Mouse (Mus musculus): ENCODE measurements around the gene Ptbp3. TPM values are rescaled to one million over a fixed set of nuclear protein-coding genes. Genes with fewer than 3 reads are reported as not detected.

The Ptbp3 gene
- polyA plus RNA-seq, 1 experiment, result 10.9 TPM

DNA sequence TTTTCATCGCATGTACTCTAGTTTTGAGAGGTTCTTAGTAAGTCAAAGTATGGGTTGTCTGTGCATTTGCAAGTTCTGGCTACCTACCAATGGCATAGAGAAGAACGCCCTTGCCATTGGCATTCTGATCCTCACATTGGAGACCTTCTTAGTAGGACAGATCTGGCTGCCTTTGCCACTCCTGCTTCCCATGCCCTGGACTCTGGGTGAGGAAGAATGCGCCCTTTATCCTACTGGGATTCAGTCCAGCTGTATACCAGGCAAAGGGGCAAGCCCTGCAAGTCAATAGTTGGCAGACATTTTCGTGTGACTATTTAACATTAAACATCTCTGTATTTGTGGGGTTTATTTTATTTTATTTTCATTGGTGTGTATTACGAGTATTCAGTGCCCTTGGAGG, 35.9 kb upstream of the Ptbp3 start:
- Histone ChIP-seq H3K79me3 (ENCODE audit: low read depth) (no peaks in the 10 kb centered on the region), H3K4me3 (ENCODE audit: insufficient read depth, poor library complexity, severe bottlenecking) (no peak overlapping the region), H3ac (ENCODE audit: control insufficient read depth, insufficient read length, low read depth) (no peak overlapping the region), H3K36me3 (ENCODE audit: control insufficient read depth, insufficient read depth) (no peaks in the 10 kb centered on the region), H3K27me3 (ENCODE audit: control insufficient read depth, insufficient read depth, insufficient read length) (no peaks in the 10 kb centered on the region), H3K79me2 (ENCODE audit: control insufficient read depth, insufficient read depth) (no peaks in the 10 kb centered on the region)
- TF ChIP-seq FOSL1 (IDR thresholded peaks at IDR 0.05; ENCODE audit: insufficient read depth, low read length, poor library complexity, severe bottlenecking), result no peak
- TF ChIP-seq CTCF (IDR thresholded peaks at IDR 0.05; ENCODE audit: control insufficient read depth, insufficient read depth, insufficient read length), result no peak
- TF ChIP-seq MYOD1 (IDR thresholded peaks at IDR 0.05; ENCODE audit: control insufficient read depth, insufficient read length, low read depth), result no peak
- TF ChIP-seq MYOG (IDR thresholded peaks at IDR 0.05; ENCODE audit: control insufficient read depth, extremely low read depth, insufficient read length), result no peak
- TF ChIP-seq USF1 (IDR thresholded peaks at IDR 0.05; ENCODE audit: low read depth), result no peak
- TF ChIP-seq CEBPB (IDR thresholded peaks at IDR 0.05; ENCODE audit: low read depth), result no peak
- TF ChIP-seq MAX (IDR thresholded peaks at IDR 0.05), result no peak

- H3ac ChIP-seq (ENCODE audit: control insufficient read depth, insufficient read length, low read depth), result no peak overlapping the region
- no peaks in the 10 kb centered on the region for H3K79me2 ChIP-seq (ENCODE audit: control insufficient read depth, insufficient read depth)
- TF ChIP-seq MYOG (IDR thresholded peaks at IDR 0.05; ENCODE audit: control insufficient read depth, extremely low read depth, insufficient read length), result no peak
- no peak for TF ChIP-seq USF1 (IDR thresholded peaks at IDR 0.05; ENCODE audit: low read depth)
- TF ChIP-seq MYOD1 (IDR thresholded peaks at IDR 0.05; ENCODE audit: control insufficient read depth, insufficient read length, low read depth), result no peak
- TF ChIP-seq CEBPB (IDR thresholded peaks at IDR 0.05; ENCODE audit: low read depth), result no peak
- no peak for TF ChIP-seq CTCF (IDR thresholded peaks at IDR 0.05; ENCODE audit: control insufficient read depth, insufficient read depth, insufficient read length)
- no peak for TF ChIP-seq MAX (IDR thresholded peaks at IDR 0.05)
- no peak for TF ChIP-seq FOSL1 (IDR thresholded peaks at IDR 0.05; ENCODE audit: insufficient read depth, low read length, poor library complexity, severe bottlenecking)
- H3K27me3 ChIP-seq (ENCODE audit: control insufficient read depth, insufficient read depth, insufficient read length), result no peaks in the 10 kb centered on the region
- H3K36me3 ChIP-seq (ENCODE audit: control insufficient read depth, insufficient read depth), result no peaks in the 10 kb centered on the region
- no peaks in the 10 kb centered on the region for H3K79me3 ChIP-seq (ENCODE audit: low read depth)
- H3K4me3 ChIP-seq (ENCODE audit: insufficient read depth, poor library complexity, severe bottlenecking), result peak overlapping the region; percentile 57
Measured at GRCm38 (mm10) chr4:59582186-59582585, 33.0 kb upstream of the Ptbp3 start.

- H3K79me3 ChIP-seq (ENCODE audit: low read depth), result no peaks in the 10 kb centered on the region
- no peaks in the 10 kb centered on the region for H3K27me3 ChIP-seq (ENCODE audit: control insufficient read depth, insufficient read depth, insufficient read length)
- H3K79me2 ChIP-seq (ENCODE audit: control insufficient read depth, insufficient read depth), result no peaks in the 10 kb centered on the region
- H3K4me3 ChIP-seq (ENCODE audit: insufficient read depth, poor library complexity, severe bottlenecking), result peak within 1 kb of the TSS; percentile 57
- TF ChIP-seq USF1 (IDR thresholded peaks at IDR 0.05; ENCODE audit: low read depth), result no peak
- no peak for TF ChIP-seq CTCF (IDR thresholded peaks at IDR 0.05; ENCODE audit: control insufficient read depth, insufficient read depth, insufficient read length)
- no peak for TF ChIP-seq MYOG (IDR thresholded peaks at IDR 0.05; ENCODE audit: control insufficient read depth, extremely low read depth, insufficient read length)
- no peak for TF ChIP-seq CEBPB (IDR thresholded peaks at IDR 0.05; ENCODE audit: low read depth)
- no peak for TF ChIP-seq MAX (IDR thresholded peaks at IDR 0.05)
- TF ChIP-seq MYOD1 (IDR thresholded peaks at IDR 0.05; ENCODE audit: control insufficient read depth, insufficient read length, low read depth), result no peak
- no peak for TF ChIP-seq FOSL1 (IDR thresholded peaks at IDR 0.05; ENCODE audit: insufficient read depth, low read length, poor library complexity, severe bottlenecking)
- H3ac ChIP-seq (ENCODE audit: control insufficient read depth, insufficient read length, low read depth), result peak within 1 kb of the TSS; percentile 62
- H3K36me3 ChIP-seq (ENCODE audit: control insufficient read depth, insufficient read depth), result no peaks in the 10 kb centered on the region
Measured at GRCm38 (mm10) chr4:59581314-59582185, 32.4 kb upstream of the Ptbp3 start, which contains the start of gene Hsdl2. TSS of gene Hsdl2 (plus strand) at chr4:59581563.

GRCm38 (mm10) chr4:59580495-59581281, 31.5 kb upstream of the Ptbp3 start:
- Histone ChIP-seq H3K36me3 (ENCODE audit: control insufficient read depth, insufficient read depth) (no peaks in the 10 kb centered on the region), H3ac (ENCODE audit: control insufficient read depth, insufficient read length, low read depth) (peak overlapping the region; percentile 62), H3K79me2 (ENCODE audit: control insufficient read depth, insufficient read depth) (no peaks in the 10 kb centered on the region), H3K27me3 (ENCODE audit: control insufficient read depth, insufficient read depth, insufficient read length) (no peaks in the 10 kb centered on the region), H3K79me3 (ENCODE audit: low read depth) (no peaks in the 10 kb centered on the region), H3K4me3 (ENCODE audit: insufficient read depth, poor library complexity, severe bottlenecking) (peak overlapping the region; percentile 57)
- TF ChIP-seq USF1 (IDR thresholded peaks at IDR 0.05; ENCODE audit: low read depth), result no peak
- no peak for TF ChIP-seq MYOG (IDR thresholded peaks at IDR 0.05; ENCODE audit: control insufficient read depth, extremely low read depth, insufficient read length)
- no peak for TF ChIP-seq CEBPB (IDR thresholded peaks at IDR 0.05; ENCODE audit: low read depth)
- no peak for TF ChIP-seq MAX (IDR thresholded peaks at IDR 0.05)
- no peak for TF ChIP-seq FOSL1 (IDR thresholded peaks at IDR 0.05; ENCODE audit: insufficient read depth, low read length, poor library complexity, severe bottlenecking)

- Histone ChIP-seq H3ac (ENCODE audit: control insufficient read depth, insufficient read length, low read depth) (no peak overlapping the region), H3K36me3 (ENCODE audit: control insufficient read depth, insufficient read depth) (no peaks in the 10 kb centered on the region), H3K27me3 (ENCODE audit: control insufficient read depth, insufficient read depth, insufficient read length) (no peaks in the 10 kb centered on the region), H3K79me2 (ENCODE audit: control insufficient read depth, insufficient read depth) (no peaks in the 10 kb centered on the region), H3K79me3 (ENCODE audit: low read depth) (no peaks in the 10 kb centered on the region), H3K4me3 (ENCODE audit: insufficient read depth, poor library complexity, severe bottlenecking) (no peak overlapping the region)
- TF ChIP-seq MYOD1 (IDR thresholded peaks at IDR 0.05; ENCODE audit: control insufficient read depth, insufficient read length, low read depth) (no peak), CTCF (IDR thresholded peaks at IDR 0.05; ENCODE audit: control insufficient read depth, insufficient read depth, insufficient read length) (no peak), FOSL1 (IDR thresholded peaks at IDR 0.05; ENCODE audit: insufficient read depth, low read length, poor library complexity, severe bottlenecking) (no peak), CEBPB (IDR thresholded peaks at IDR 0.05; ENCODE audit: low read depth) (no peak), USF1 (IDR thresholded peaks at IDR 0.05; ENCODE audit: low read depth) (no peak), MYOG (IDR thresholded peaks at IDR 0.05; ENCODE audit: control insufficient read depth, extremely low read depth, insufficient read length) (no peak), MAX (IDR thresholded peaks at IDR 0.05) (no peak)
Measured at GRCm38 (mm10) chr4:59575184-59575958, 26.2 kb upstream of the Ptbp3 start.
